Mouse (Mus musculus) T-cell, adult 2 months (primary cell): ENCODE results near the gene Ylpm1.
A peak's percentile ranks its signal among the peaks of the same experiment; 100 is the strongest.

Experiments used
- DNase-seq: peaks from one replicate; pipeline ENCODE4 v3.0.0; 2022; ENCODE audit warnings: low spot score

Ylpm1 gene

GRCm38 (mm10) chr12:85009776-85010175 is 13.7 kb downstream of the Ylpm1 start:
- DNase-seq, result no peak

DNA sequence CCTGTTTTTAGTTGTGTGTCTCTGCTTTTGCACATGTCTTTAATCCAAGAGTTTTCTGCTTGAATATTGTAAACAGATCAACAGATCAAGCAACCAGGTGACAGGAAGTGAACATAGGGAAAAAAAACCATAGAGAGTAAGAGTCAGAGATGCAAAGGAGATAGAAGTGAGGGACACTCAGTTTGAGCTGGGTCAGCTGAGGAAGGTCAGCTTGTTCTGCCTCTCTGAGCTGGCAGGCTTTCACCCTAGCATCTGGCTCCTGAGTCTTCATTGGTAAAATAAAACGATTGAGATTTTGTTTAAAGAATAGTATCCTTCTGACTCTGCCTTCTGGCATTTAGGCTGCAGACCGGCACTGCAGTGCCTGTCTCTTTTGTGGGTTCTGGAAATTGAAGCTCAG is 14.4 kb downstream of the Ylpm1 start:
- no peak for DNase-seq

- no peak for DNase-seq
Observed at GRCm38 (mm10) chr12:85012185-85012584, 16.1 kb downstream of the Ylpm1 start.

- DNase-seq, result no peak
Observed at GRCm38 (mm10) chr12:85022071-85022470, 25.9 kb downstream of the Ylpm1 start.

GRCm38 (mm10) chr12:85032710-85033109 is 36.6 kb downstream of the Ylpm1 start:
- peak; percentile 26 for DNase-seq

- DNase-seq, result no peak
Observed at GRCm38 (mm10) chr12:85051218-85051617, 55.1 kb downstream of the Ylpm1 start.

DNA sequence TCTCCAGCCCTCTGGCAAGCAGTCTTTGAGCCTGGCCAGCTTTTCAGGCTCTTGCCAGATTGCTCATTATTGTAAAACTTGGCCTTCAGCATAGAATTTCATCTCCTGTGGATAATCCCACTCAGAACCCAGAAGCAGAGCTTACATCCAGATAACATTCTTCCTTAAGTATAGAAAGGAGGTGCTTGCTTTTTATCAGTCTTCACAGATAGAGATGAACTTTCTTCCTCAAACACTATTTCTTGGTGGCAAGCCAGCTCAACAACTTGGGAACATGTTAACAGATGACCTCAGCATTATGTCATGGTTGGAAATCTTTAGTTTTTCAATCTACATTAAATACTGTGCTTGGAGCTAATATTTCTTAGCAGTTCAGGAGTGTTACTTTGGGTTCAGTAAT is 74.9 kb downstream of the Ylpm1 start:
- DNase-seq, result no peak

DNA sequence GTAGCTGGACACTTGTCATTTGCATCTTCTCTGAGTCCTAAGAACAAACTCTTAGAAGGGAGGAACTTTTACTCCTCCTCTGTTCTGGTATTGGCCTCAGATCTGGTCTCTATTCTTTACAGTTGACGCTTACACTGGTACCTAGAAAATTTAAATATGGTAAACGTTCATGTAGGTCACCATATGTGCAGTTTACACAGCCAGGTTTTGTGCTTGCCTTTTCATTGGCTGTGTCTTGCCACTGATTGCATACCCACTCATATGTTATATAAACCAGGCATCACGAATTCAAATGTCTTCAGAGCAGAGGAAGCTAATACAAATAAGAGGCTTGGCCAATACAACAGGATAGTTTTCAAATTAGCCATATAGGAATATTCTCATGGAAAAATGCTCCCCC is 81.0 kb downstream of the Ylpm1 start:
- DNase-seq, result no peak

DNA sequence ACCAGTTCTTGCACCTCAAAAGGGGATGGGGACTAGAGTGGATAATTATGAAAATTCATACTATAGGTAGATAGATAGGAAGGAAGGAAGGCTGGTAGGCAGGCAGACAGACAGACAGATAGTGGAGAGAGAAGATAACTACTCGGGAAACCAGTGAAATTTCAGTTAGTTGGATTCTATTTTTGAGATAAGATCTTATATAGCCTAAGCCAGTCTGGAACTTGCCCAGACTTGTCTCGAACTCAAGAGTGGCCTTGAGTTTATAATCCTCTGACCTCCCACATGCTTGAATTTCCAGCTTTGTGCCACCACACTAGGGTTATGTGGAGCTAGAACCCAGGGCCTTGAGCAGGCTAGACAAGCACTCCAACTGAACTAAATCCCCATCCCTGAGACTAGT is 88.1 kb downstream of the Ylpm1 start:
- no peak for DNase-seq

GRCm38 (mm10) chr12:85084941-85085340 is 88.8 kb downstream of the Ylpm1 start:
- DNase-seq, result no peak

GRCm38 (mm10) chr12:85087845-85088244 is 91.7 kb downstream of the Ylpm1 start:
- DNase-seq, result no peak

- DNase-seq, result no peak
Observed at GRCm38 (mm10) chr12:85091190-85091589, 95.1 kb downstream of the Ylpm1 start.

GRCm38 (mm10) chr12:85092214-85092613 is 96.1 kb downstream of the Ylpm1 start:
- DNase-seq, result peak; percentile 63

DNA sequence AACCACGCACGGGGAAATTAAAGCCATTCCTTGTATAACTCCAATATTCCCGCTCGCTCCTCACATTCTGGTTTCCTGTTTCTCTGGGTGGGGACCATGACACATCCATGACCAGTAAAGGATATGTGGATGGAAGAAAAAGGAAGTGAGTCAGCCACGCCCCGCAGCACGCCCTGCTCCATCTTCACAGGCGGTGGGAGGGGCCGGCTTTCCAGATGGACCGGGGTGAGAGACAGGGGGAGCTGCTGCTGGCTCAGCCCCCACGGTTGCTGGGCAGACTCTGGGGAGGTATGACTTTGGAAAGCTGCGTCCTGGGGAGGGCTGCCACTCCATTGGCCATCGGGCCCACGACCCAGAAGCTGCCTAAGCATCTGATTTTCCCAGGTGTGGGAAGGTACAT is 97.9 kb downstream of the Ylpm1 start:
- DNase-seq, result no peak

DNA sequence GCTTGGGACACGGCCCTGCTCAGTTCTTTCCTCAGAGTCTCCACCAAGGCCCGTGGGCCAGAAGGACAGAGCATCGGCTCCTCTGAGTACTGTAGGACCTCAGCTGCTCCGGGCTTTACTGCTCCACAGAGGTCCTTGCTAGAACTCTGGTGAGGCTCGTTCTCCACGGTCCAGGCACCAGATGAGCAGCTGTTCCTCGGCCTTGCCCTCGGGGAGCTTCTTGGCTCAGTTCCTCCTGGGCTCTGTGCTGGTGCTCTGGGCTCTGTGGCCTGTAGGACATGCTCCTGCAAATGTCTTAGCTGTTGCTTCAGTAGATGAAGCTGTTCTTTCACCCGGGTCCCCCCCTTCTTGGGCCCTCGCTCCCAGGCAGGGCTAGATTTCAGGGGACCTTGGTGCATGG is 98.6 kb downstream of the Ylpm1 start:
- DNase-seq, result no peak

DNA sequence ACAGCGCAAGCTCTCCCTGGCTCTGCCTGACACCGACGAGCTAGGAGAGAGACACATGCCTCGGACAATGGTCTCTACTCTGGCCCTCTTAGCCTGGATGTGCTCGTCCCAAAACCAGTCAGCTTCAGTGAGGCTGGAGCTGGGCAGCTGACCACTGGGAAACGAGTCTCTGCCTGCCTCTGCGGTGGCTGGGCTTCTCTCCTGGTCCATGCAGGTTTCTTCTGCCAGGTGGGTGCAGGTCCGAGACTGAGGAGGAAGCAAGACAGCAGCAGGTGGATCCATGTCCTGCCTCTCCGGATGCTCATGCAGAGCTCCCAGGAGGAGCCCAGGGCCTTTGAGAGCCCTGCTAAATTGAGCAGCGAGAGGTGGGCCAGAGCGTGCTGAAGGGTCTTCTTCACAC is 99.0 kb downstream of the Ylpm1 start:
- DNase-seq, result no peak

DNA sequence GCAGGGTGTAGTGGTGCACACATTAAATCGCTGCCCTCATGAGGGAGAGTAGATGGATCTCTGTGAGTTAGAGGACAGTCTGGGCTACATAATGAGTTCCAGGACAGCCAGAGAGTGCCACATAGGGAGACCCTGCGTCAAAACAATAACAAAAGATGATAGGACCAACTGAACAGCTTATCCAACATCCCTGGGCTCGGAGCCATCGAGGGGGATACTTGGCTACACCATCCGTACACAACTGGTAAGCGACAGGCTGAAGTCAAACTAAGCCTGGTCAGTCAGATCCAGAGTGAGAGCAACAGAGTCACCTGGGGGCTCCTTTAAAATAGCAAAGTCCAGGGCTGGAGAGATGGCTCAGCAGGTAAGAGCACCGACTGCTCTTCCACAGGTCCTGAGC is 99.7 kb downstream of the Ylpm1 start:
- no peak for DNase-seq

- no peak for DNase-seq
Observed at GRCm38 (mm10) chr12:85101001-85101400, 104.9 kb downstream of the Ylpm1 start.

GRCm38 (mm10) chr12:85101521-85102106 is 105.5 kb downstream of the Ylpm1 start:
- no peak for DNase-seq

DNA sequence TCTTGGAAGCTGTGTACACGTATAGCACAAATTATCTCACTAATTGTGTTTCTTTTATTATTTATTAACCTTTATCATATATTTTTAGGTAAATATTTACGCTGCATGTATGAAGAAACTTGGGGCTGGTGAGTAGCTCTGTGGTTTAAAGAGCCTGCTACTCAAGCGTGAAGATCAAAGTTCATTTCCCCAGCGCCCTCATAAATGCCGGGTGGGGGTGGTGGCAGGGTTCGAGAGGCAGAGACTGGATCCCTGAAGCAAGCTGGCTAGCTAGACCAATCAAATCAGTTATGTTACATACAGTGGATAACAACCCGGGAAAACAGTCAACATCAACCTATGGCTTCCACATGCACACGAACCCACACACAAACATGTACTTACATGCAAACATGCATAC is 107.0 kb downstream of the Ylpm1 start:
- DNase-seq, result no peak

DNA sequence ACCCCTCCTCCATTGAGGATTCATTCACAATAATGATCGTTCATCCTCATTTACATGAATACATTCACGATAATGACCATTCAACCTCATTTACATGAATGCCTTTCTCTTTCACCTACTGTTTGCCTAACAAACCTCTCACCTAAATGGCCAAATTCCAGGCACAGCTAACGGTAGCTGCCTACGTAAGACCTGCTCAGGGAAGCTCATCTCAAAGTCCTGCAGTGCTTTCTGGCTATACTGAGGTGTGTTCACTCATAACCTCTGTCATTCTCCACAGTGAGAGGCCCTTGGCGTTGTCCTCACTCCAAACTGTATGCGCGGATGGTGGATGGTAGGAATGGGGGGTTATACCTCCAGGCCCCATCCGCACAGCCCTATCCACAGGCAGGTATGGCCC is 108.7 kb downstream of the Ylpm1 start:
- no peak for DNase-seq

- no peak for DNase-seq
Observed at GRCm38 (mm10) chr12:85106292-85106691, 110.2 kb downstream of the Ylpm1 start.

- DNase-seq, result no peak
Observed at GRCm38 (mm10) chr12:85108643-85109042, 112.5 kb downstream of the Ylpm1 start.

- DNase-seq, result no peak
Observed at GRCm38 (mm10) chr12:85109426-85109825, 113.3 kb downstream of the Ylpm1 start.
